Mouse (Mus musculus) layer of hippocampus, postnatal 10 days (tissue): ENCODE measurements around the gene Pcca. TPM values are rescaled to one million over a fixed set of nuclear protein-coding genes. Genes with fewer than 3 reads are reported as not detected.

Experiments
- DNase-seq, 2 experiments: peaks; one replicate each; pipeline ENCODE4 v3.0.0; 2021; ENCODE audit warnings: low spot score in 2 of 2
- total RNA-seq, 2 experiments: library from RNA; stranded (reverse); gene quantifications; 2 replicates each; pipeline ENCODE4 v1.2.3; 2021

The Pcca gene
- total RNA-seq, 2 experiments from 2014 or later: 32.5 to 49.2 TPM

GRCm38 (mm10) chr14:122834753-122835152 is 300.6 kb downstream of the Pcca start:
- DNase-seq: no peak

- no peak for DNase-seq
These were observed 301.5 kb downstream of the Pcca start for GRCm38 (mm10) chr14:122835487-122836190.

GRCm38 (mm10) chr14:122836221-122836620 is 302.1 kb downstream of the Pcca start:
- DNase-seq: no peak

- DNase-seq: no peak
These were observed 302.9 kb downstream of the Pcca start for GRCm38 (mm10) chr14:122837018-122837417.

GRCm38 (mm10) chr14:122852506-122853057 is 318.5 kb downstream of the Pcca start:
- no peak for DNase-seq

- DNase-seq: no peak
These were observed 325.7 kb downstream of the Pcca start for GRCm38 (mm10) chr14:122859792-122860191.

- no peak for DNase-seq
These were observed 328.5 kb downstream of the Pcca start for GRCm38 (mm10) chr14:122862623-122863022.

- no peak for DNase-seq
These were observed 331.5 kb downstream of the Pcca start for GRCm38 (mm10) chr14:122865462-122866129.

GRCm38 (mm10) chr14:122867531-122868285 is 333.6 kb downstream of the Pcca start:
- DNase-seq: no peak

GRCm38 (mm10) chr14:122869831-122870230 is 335.7 kb downstream of the Pcca start:
- DNase-seq: no peak

- no peak for DNase-seq
These were observed 337.9 kb downstream of the Pcca start for GRCm38 (mm10) chr14:122871841-122872580.

- no peak for DNase-seq
These were observed 338.5 kb downstream of the Pcca start for GRCm38 (mm10) chr14:122872612-122873011.

GRCm38 (mm10) chr14:122875056-122875455 is 340.9 kb downstream of the Pcca start:
- no peak for DNase-seq

- no peak for DNase-seq
These were observed 341.5 kb downstream of the Pcca start for GRCm38 (mm10) chr14:122875636-122876035.

GRCm38 (mm10) chr14:122876163-122876562 is 342.0 kb downstream of the Pcca start:
- DNase-seq: peak; percentile 85 to 89

GRCm38 (mm10) chr14:122876723-122877122 is 342.6 kb downstream of the Pcca start:
- no peak for DNase-seq

- no peak for DNase-seq
These were observed 343.7 kb downstream of the Pcca start for GRCm38 (mm10) chr14:122877787-122878186.

- DNase-seq: no peak
These were observed 346.2 kb downstream of the Pcca start for GRCm38 (mm10) chr14:122880291-122880690.

- no peak for DNase-seq
These were observed 347.6 kb downstream of the Pcca start for GRCm38 (mm10) chr14:122881699-122882098.

GRCm38 (mm10) chr14:122882201-122882639 is 348.1 kb downstream of the Pcca start:
- no peak for DNase-seq
